Comparison of ENCODE assay signal across 9 mouse cellular contexts in the genomic region with DNA sequence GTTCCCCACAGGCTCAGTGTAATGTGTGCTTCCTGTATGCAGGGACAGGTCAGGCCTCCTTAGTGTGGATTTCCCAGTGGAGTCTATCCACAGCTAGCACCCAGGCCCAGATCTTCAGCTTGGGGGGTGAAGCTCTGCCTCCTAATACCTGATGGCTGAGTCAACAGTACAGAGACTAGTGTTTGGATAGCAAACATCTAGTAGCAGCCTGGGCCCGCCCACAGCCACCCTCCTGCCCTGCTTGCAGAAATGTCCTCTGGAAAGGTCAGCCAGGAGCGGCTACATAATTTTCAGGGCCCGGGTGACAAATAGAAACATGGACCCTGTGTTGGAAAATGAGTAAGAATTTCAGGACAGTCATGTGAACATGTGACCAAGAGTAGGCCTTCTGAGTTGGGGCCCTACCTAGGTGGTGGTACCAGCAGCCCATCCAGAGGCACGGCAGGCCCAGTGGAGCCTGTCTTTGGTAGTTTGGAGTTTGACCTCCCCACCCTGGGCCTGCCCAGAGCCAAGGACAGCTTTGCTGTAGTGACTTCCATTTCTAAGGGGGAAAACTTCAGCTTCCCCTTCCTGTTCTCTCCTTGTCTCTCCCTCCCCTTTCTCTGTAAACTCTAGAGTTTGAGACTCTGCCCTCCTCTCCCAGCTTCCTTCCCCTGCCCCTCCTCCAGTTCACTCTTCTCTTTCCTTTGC. TPM values are rescaled to one million over a fixed set of nuclear protein-coding genes. Genes with fewer than 3 reads are reported as not detected.
DNase-seq lines count a peak whose midpoint lies in the region; ATAC-seq and TF ChIP-seq lines count a peak whose summit lies in the region.
"Had no signal": no experiment of that assay in that cellular context is flagged by ENCODE, and none has a peak within 500 bp of the region (broad histone marks: within the 10 kb centered on the region; RNA-seq: fewer than 3 reads in every experiment).

No protein-coding gene starts in this region.

- no peak overlapping the region for H3K9ac ChIP-seq in midbrain, postnatal 0 days (replicated peaks; ENCODE audit: low read length, poor library complexity, severe bottlenecking)
- H3K9ac ChIP-seq in heart, embryonic 12.5 days, result peak overlapping the region; percentile 59
- H3K9ac ChIP-seq: limb, embryonic 13.5 days had no signal

- H3K27ac ChIP-seq in midbrain, embryonic 10.5 days (replicated peaks), result peak overlapping the region; percentile 82
- no peak overlapping the region for H3K27ac ChIP-seq in midbrain, postnatal 0 days (ENCODE audit: low read depth, low read length)
- H3K27ac ChIP-seq in heart, embryonic 12.5 days (ENCODE audit: poor library complexity, severe bottlenecking), result peak overlapping the region; percentile 89

- H3K4me1 ChIP-seq in midbrain, embryonic 10.5 days, result peaks cover 82% of the 10 kb centered on the region
- H3K4me1 ChIP-seq in midbrain, postnatal 0 days (ENCODE audit: insufficient read depth, low read length), result peaks cover 11% of the 10 kb centered on the region; the same call in 1 of the 2 replicates
- H3K4me1 ChIP-seq in heart, embryonic 12.5 days (replicated peaks), result peaks cover 87% of the 10 kb centered on the region
- H3K4me1 ChIP-seq in megakaryocyte, embryonic 14.5 days, result peaks cover 91% of the 10 kb centered on the region

- H3K36me3 ChIP-seq in midbrain, embryonic 10.5 days, result peaks cover 26% of the 10 kb centered on the region
- no peaks in the 10 kb centered on the region for H3K36me3 ChIP-seq in midbrain, postnatal 0 days (ENCODE audit: insufficient read depth, low read length)
- H3K36me3 ChIP-seq in heart, embryonic 12.5 days, result 0 out of 2 replicates have a peak, but pooled peaks cover 6% of the 10 kb centered on the region
- H3K36me3 ChIP-seq in megakaryocyte, embryonic 14.5 days (replicated peaks; ENCODE audit: low read length), result peaks cover 45% of the 10 kb centered on the region

- H3K4me2 ChIP-seq in midbrain, postnatal 0 days (ENCODE audit: low read depth, low read length, poor library complexity, severe bottlenecking), result no peak overlapping the region
- H3K4me2 ChIP-seq in heart, embryonic 12.5 days, result peak overlapping the region; percentile 30
- H3K4me2 ChIP-seq: limb, embryonic 13.5 days had no signal

- ATAC-seq in midbrain, postnatal 0 days (ENCODE audit: low FRiP score), result no peak
- ATAC-seq in heart, embryonic 12.5 days (ENCODE audit: insufficient number of reproducible peaks, low FRiP score), result peak; percentile 23; the same call in 1 of the 2 replicates
- ATAC-seq in erythroid progenitor cell, adult 5-6 weeks (replicated peaks; ENCODE audit: low FRiP score, poor library complexity, severe bottlenecking), result no peak

- 58% methylated on average over 4 of the region's 4 CpGs for WGBS in midbrain, embryonic 10.5 days
- 61% methylated on average over 4 of the region's 4 CpGs for WGBS in midbrain, postnatal 0 days
- WGBS in heart, embryonic 12.5 days, result 37% methylated on average over 4 of the region's 4 CpGs

- H3K4me3 ChIP-seq in midbrain, embryonic 10.5 days, result peak overlapping the region; percentile 16
- no peak overlapping the region for H3K4me3 ChIP-seq in midbrain, postnatal 0 days (ENCODE audit: low read depth, low read length)
- H3K4me3 ChIP-seq in heart, embryonic 12.5 days, result no peak overlapping the region
- H3K4me3 ChIP-seq in megakaryocyte, embryonic 14.5 days (replicated peaks), result peak overlapping the region; percentile 87
- H3K4me3 ChIP-seq: limb, embryonic 13.5 days had no signal

- TF ChIP-seq CTCF in midbrain, postnatal 0 days (IDR thresholded peaks at IDR 0.05), result no peak

- H3K9me3 ChIP-seq in midbrain, embryonic 10.5 days (replicated peaks), result no peaks in the 10 kb centered on the region
- no peaks in the 10 kb centered on the region for H3K9me3 ChIP-seq in midbrain, postnatal 0 days (ENCODE audit: low read length)
- H3K9me3 ChIP-seq in heart, embryonic 12.5 days (replicated peaks), result no peaks in the 10 kb centered on the region
- H3K9me3 ChIP-seq in megakaryocyte, embryonic 14.5 days, result no peaks in the 10 kb centered on the region
- H3K9me3 ChIP-seq: limb, embryonic 13.5 days had no signal

- no peak for DNase-seq in midbrain, embryonic 10.5 days (ENCODE audit: low spot score)
- no peak for DNase-seq in midbrain, postnatal 0 days (ENCODE audit: low spot score)
- DNase-seq in kidney, postnatal 25 days, result peak; percentile 80 to 92
- no peak for DNase-seq in thymus, postnatal 36 days
- DNase-seq in B cell, adult 2 months, result no peak

- no peaks in the 10 kb centered on the region for H3K27me3 ChIP-seq in midbrain, embryonic 10.5 days (ENCODE audit: low read depth, poor library complexity, severe bottlenecking)
- H3K27me3 ChIP-seq in midbrain, postnatal 0 days (ENCODE audit: insufficient read depth, low read length), result no peaks in the 10 kb centered on the region
- no peaks in the 10 kb centered on the region for H3K27me3 ChIP-seq in heart, embryonic 12.5 days (replicated peaks)
- H3K27me3 ChIP-seq in megakaryocyte, embryonic 14.5 days (replicated peaks), result no peaks in the 10 kb centered on the region
- H3K27me3 ChIP-seq: limb, embryonic 13.5 days had no signal

RNA-seq across cellular contexts. Expression of a gene that starts 32.5 kb away (rescaled TPM):
- 32.7 and 34.2 TPM in 2 replicates for polyA plus RNA-seq in midbrain, embryonic 10.5 days (2016; fragmentation: Nextera tagmentation; extraction: Ambion mirVana)
- 25.1 and 33.6 TPM in 2 replicates for total RNA-seq in midbrain, postnatal 0 days (2014; rRNA removed)
- polyA plus RNA-seq in midbrain, postnatal 0 days (2015; fragmentation: Nextera tagmentation; extraction: Ambion mirVana), result 9.8 and 10.7 TPM in 2 replicates
- 13.5 and 13.7 TPM in 2 replicates for polyA plus RNA-seq in heart, embryonic 12.5 days (2016; fragmentation: Nextera tagmentation; extraction: Ambion mirVana)
- 55.0 and 142 TPM in 2 replicates for polyA plus RNA-seq in megakaryocyte, embryonic 14.5 days (2012; ENCODE audit: insufficient read depth, low replicate concordance)
- 5.4 and 10.9 TPM in 2 replicates for total RNA-seq in erythroid progenitor cell, adult 5-6 weeks (2015; ENCODE audit: low replicate concordance)
- total RNA-seq in erythroid progenitor cell, adult 5-6 weeks (2017; ENCODE audit: low replicate concordance), result 2.4 and 3.6 TPM in 2 replicates

RNA-seq across cellular contexts. Expression of a gene that starts 58.0 kb away (rescaled TPM):
- polyA plus RNA-seq in midbrain, embryonic 10.5 days (2016; fragmentation: Nextera tagmentation; extraction: Ambion mirVana), result 428 and 429 TPM in 2 replicates
- total RNA-seq in midbrain, postnatal 0 days (2014; rRNA removed), result 122 and 136 TPM in 2 replicates
- polyA plus RNA-seq in midbrain, postnatal 0 days (2015; fragmentation: Nextera tagmentation; extraction: Ambion mirVana), result 115 and 124 TPM in 2 replicates
- polyA plus RNA-seq in heart, embryonic 12.5 days (2016; fragmentation: Nextera tagmentation; extraction: Ambion mirVana), result 1,569 and 1,607 TPM in 2 replicates
- 14.1 and 79.2 TPM in 2 replicates for polyA plus RNA-seq in megakaryocyte, embryonic 14.5 days (2012; ENCODE audit: insufficient read depth, low replicate concordance)
- total RNA-seq in erythroid progenitor cell, adult 5-6 weeks (2015; ENCODE audit: low replicate concordance), result 11.7 and 45.8 TPM in 2 replicates
- 14.7 and 16.7 TPM in 2 replicates for total RNA-seq in erythroid progenitor cell, adult 5-6 weeks (2017; ENCODE audit: low replicate concordance)

Comparison
In these comparisons a context has a peak if more than half of its experiments do, and no peak if none do; other contexts are left out.
1. H3K4me3 ChIP-seq: peak in midbrain, embryonic 10.5 days (single experiment) and megakaryocyte, embryonic 14.5 days (single experiment); none in midbrain, postnatal 0 days (single experiment) and heart, embryonic 12.5 days (single experiment).
2. DNase-seq: peak in kidney, postnatal 25 days (2 of 2); none in midbrain, embryonic 10.5 days (single experiment), midbrain, postnatal 0 days (single experiment), thymus, postnatal 36 days (0 of 2) and B cell, adult 2 months (0 of 2).